Mouse (Mus musculus) frontal cortex, postnatal 14 days (tissue): ENCODE measurements around the gene Lsm2.
"Not testable (repeated sequence)": the region's sequence is repeated elsewhere in the genome, so short reads cannot be mapped to it uniquely, and the experiment has no call there.

ENCODE experiments used
- DNase-seq, 2 experiments: peaks; one replicate each; pipeline ENCODE4 v3.0.0; 2022; ENCODE audit warnings: low spot score in 2 of 2

Gene Lsm2

GRCm38 (mm10) chr17:34981690-34982180 lies at the start of gene Lsm2:
Gene Lsm2 (plus strand): TSS chr17:34981862.
- peak; percentile 85 to 88 for DNase-seq

GRCm38 (mm10) chr17:34932287-34932686 lies 49.4 kb upstream of the Lsm2 start:
- no peak for DNase-seq

GRCm38 (mm10) chr17:34934031-34934430 lies 47.6 kb upstream of the Lsm2 start:
- DNase-seq: no peak

GRCm38 (mm10) chr17:34934830-34935229 lies 46.8 kb upstream of the Lsm2 start:
- no peak for DNase-seq

- no peak for DNase-seq
These were observed 43.6 kb upstream of the Lsm2 start for GRCm38 (mm10) chr17:34937960-34938505.

- DNase-seq: no peak
These were observed 40.2 kb upstream of the Lsm2 start for GRCm38 (mm10) chr17:34941344-34942041.

GRCm38 (mm10) chr17:34943128-34943815 lies 38.4 kb upstream of the Lsm2 start:
- DNase-seq: no peak

- no peak for DNase-seq
These were observed 37.3 kb upstream of the Lsm2 start for GRCm38 (mm10) chr17:34944362-34944761.

- no peak for DNase-seq
These were observed 35.0 kb upstream of the Lsm2 start for GRCm38 (mm10) chr17:34946486-34947140.

- no peak for DNase-seq
These were observed 34.1 kb upstream of the Lsm2 start for GRCm38 (mm10) chr17:34947606-34948005.

- DNase-seq: not testable (repeated sequence)
These were observed 32.7 kb upstream of the Lsm2 start for GRCm38 (mm10) chr17:34948721-34949552.

- no peak for DNase-seq
These were observed 32.1 kb upstream of the Lsm2 start for GRCm38 (mm10) chr17:34949553-34949969.

- no peak for DNase-seq
These were observed 30.9 kb upstream of the Lsm2 start for GRCm38 (mm10) chr17:34950514-34951455.

- DNase-seq: peak in 1 of 2 experiments; percentile 52
These were observed 29.9 kb upstream of the Lsm2 start for GRCm38 (mm10) chr17:34951636-34952377.

GRCm38 (mm10) chr17:34952378-34953040 lies 29.2 kb upstream of the Lsm2 start:
- peak in 1 of 2 experiments; percentile 77 for DNase-seq

- no peak for DNase-seq
These were observed 28.4 kb upstream of the Lsm2 start for GRCm38 (mm10) chr17:34953258-34953657.

GRCm38 (mm10) chr17:34953904-34954303 lies 27.8 kb upstream of the Lsm2 start:
- DNase-seq: no peak

- DNase-seq: no peak
These were observed 26.8 kb upstream of the Lsm2 start for GRCm38 (mm10) chr17:34954831-34955230.

GRCm38 (mm10) chr17:34955884-34956283 lies 25.8 kb upstream of the Lsm2 start:
- DNase-seq: no peak
